Mouse (Mus musculus) frontal cortex, postnatal 14 days (tissue): ENCODE measurements around the gene Pramel4.
"Not testable (repeated sequence)": the region's sequence is repeated elsewhere in the genome, so short reads cannot be mapped to it uniquely, and the experiment has no call there.

ENCODE experiments used
- DNase-seq, 2 experiments: peaks; one replicate each; pipeline ENCODE4 v3.0.0; 2022; ENCODE audit warnings: low spot score in 2 of 2

Gene Pramel4

GRCm38 (mm10) chr4:144058826-144059225, at the start of gene Pramel4:
TSS of gene Pramel4 (plus strand) at chr4:144059126.
- not testable (repeated sequence) for DNase-seq

GRCm38 (mm10) chr4:144106174-144106573, 47.2 kb downstream of the Pramel4 start, which contains the start of gene Gm13102:
TSS of gene Gm13102 (plus strand) at chr4:144106474.
- DNase-seq: not testable (repeated sequence)
